Mouse (Mus musculus) limb, embryonic 15.5 days (tissue): Measurements from ENCODE around the gene Itpr2. TPM values are rescaled to one million over a fixed set of nuclear protein-coding genes. Genes with fewer than 3 reads are reported as not detected.
A peak's percentile ranks its signal among the peaks of the same experiment; 100 is the strongest.

Experiments
- ATAC-seq: fragments of 200-750 bp; cut with Nextera tagmentation; 2 replicates; pipeline ENCODE4 v1.8.0; 2017; ENCODE audit warnings: low read depth, moderate TSS enrichment; ENCODE audit not compliant: insufficient number of reproducible peaks, low FRiP score, low TSS enrichment
- H3K27ac ChIP-seq: fragments of 300-500 bp; sonication (generic); 2 replicates; pipeline ENCODE4 v1.5.1; 2015; ENCODE audit warnings: moderate library complexity, mild to moderate bottlenecking, inconsistent platforms
- H3K27me3 ChIP-seq: fragments of 300-500 bp; sonication (generic); 2 replicates; pipeline ENCODE4 v1.6.1; 2015; ENCODE audit warnings: inconsistent platforms
- H3K36me3 ChIP-seq: fragments of 300-500 bp; sonication (generic); 2 replicates; pipeline ENCODE4 v1.6.1; 2015; ENCODE audit warnings: inconsistent platforms
- H3K4me1 ChIP-seq: fragments of 300-500 bp; sonication (generic); 2 replicates; pipeline ENCODE4 v1.6.1; 2015; ENCODE audit warnings: inconsistent platforms
- H3K4me2 ChIP-seq: fragments of 300-500 bp; sonication (generic); 2 replicates; pipeline ENCODE4 v1.6.1; 2015; ENCODE audit warnings: mild to moderate bottlenecking, inconsistent platforms
- H3K4me3 ChIP-seq: fragments of 300-500 bp; sonication (generic); 2 replicates; pipeline ENCODE4 v1.5.1; 2015; ENCODE audit warnings: mild to moderate bottlenecking, inconsistent platforms
- H3K9ac ChIP-seq: fragments of 300-500 bp; sonication (generic); 2 replicates; pipeline ENCODE4 v1.6.1; 2015; ENCODE audit warnings: inconsistent platforms
- H3K9me3 ChIP-seq: fragments of 300-500 bp; sonication (generic); 2 replicates; pipeline ENCODE4 v1.6.1; 2016; ENCODE audit warnings: inconsistent platforms
- WGBS: fragments of 180-500 bp; shearing (Covaris S2); methylation state at CpG from one replicate; pipeline ENCODE4 v1.1.7; 2015; 5-methylcytosine and 5-hydroxymethylcytosine counted together
- polyA plus RNA-seq: library from polyadenylated mRNA; unstranded; fragments of >200 nt; fragmentation: Nextera tagmentation; extraction: Ambion mirVana; gene quantifications from 2 replicates; pipeline ENCODE4 v1.2.1, GENCODE M21; 2015

The Itpr2 gene
- polyA plus RNA-seq, 1 experiment from 2014 or later: 14.6 TPM

DNA sequence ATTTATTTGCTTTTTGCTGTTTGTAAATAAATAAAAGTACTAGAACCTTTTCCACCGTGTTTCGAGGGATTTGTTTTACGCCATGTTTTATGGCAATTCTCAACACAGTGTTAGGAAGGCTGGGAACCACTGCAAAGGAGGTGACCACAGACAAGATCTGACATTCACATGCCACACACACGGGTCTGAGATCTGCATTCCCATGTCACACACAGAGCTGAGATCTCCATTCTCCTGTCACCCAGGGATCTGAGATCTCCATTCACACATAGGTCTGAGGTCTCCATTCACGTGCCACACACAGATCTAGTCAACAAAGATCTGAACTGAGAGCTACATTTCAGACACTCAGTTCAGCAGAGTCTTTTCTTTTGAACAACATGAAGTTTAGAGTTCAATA lies 282.0 kb downstream of the Itpr2 start:
- ATAC-seq: no peak
- H3K4me2 ChIP-seq: no peak overlapping the region
- H3K9me3 ChIP-seq: no peaks in the 10 kb centered on the region
- H3K27me3 ChIP-seq: no peaks in the 10 kb centered on the region
- H3K36me3 ChIP-seq: no peaks in the 10 kb centered on the region
- H3K9ac ChIP-seq: no peak overlapping the region
- H3K4me3 ChIP-seq: no peak overlapping the region
- WGBS: 65% methylated on average over 5 of the region's 5 CpGs
- H3K27ac ChIP-seq: no peak overlapping the region
- peaks cover 10% of the 10 kb centered on the region; the same call in 1 of the 2 replicates for H3K4me1 ChIP-seq

DNA sequence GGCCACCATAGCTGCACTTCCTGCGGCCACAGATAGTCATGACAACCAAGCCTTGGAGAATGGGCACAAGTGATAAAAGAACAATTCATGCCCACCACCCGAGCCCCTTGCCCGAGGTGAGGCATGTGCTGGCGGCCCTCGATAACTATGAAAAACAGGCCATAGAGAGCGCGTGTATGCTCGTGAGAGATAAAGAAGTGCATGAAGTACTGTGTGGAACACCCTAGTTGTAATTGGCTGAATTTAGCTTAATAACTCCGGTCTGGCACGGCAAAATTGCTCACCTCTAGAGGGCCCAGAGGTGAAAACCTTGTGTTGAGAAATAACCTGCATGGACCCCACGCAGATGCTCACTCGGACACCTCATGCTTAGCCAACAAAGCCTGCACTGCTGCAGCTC lies 282.5 kb downstream of the Itpr2 start:
- 82% methylated on average over 12 of the region's 12 CpGs for WGBS
- no peaks in the 10 kb centered on the region for H3K36me3 ChIP-seq
- no peak overlapping the region for H3K4me2 ChIP-seq
- peaks cover 10% of the 10 kb centered on the region; the same call in 1 of the 2 replicates for H3K4me1 ChIP-seq
- no peaks in the 10 kb centered on the region for H3K9me3 ChIP-seq
- no peak for ATAC-seq
- no peak overlapping the region for H3K27ac ChIP-seq
- no peak overlapping the region for H3K9ac ChIP-seq
- no peaks in the 10 kb centered on the region for H3K27me3 ChIP-seq
- H3K4me3 ChIP-seq: no peak overlapping the region

DNA sequence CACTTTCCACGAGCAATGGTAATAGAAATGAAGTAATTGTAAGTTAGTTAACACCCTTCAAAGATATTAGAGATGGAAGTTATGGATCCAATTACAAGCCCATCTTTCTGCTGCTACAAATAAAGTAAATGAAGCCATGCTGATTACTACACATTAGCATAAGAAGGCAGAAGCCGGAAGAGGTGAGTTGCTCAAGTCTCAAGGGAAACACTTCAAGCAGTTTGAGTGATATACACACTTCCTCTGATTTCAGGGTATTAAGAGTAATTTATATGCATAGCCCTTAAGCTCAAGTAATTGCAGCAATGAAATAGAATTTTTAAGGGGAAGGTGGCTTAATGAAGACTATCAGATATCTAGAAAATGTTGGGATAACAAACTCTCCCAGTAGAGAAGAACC lies 286.7 kb downstream of the Itpr2 start:
- Histone ChIP-seq H3K4me2 (no peak overlapping the region), H3K9me3 (no peaks in the 10 kb centered on the region), H3K36me3 (no peaks in the 10 kb centered on the region), H3K4me1 (no peaks in the 10 kb centered on the region), H3K9ac (no peak overlapping the region), H3K27me3 (no peaks in the 10 kb centered on the region), H3K4me3 (no peak overlapping the region), H3K27ac (no peak overlapping the region)
- ATAC-seq: no peak
- WGBS: 66% methylated on average over 2 of the region's 2 CpGs

DNA sequence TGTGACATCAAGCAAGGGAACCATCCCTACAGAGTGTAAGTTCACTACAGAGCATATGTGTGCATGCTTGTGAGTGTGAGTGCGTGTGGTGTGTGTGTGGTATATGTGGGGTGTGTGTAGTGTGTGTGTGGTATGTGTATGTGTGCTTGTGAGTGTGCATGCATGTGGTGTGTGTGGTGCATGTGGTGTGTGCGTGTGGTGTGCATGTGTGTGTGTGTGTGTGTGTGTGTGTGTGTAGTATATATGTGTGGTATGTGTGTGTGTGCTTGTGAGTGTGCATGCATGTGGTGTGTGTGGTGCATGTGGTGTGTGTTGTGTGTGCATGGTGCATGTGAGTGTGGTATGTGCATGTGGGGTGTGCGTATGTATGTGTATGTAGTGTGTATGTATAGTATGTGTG lies 289.7 kb downstream of the Itpr2 start:
- 88% methylated on average over 3 of the region's 3 CpGs for WGBS
- ATAC-seq: no peak
- no peak overlapping the region for H3K4me2 ChIP-seq
- no peak overlapping the region for H3K9ac ChIP-seq
- no peak overlapping the region for H3K4me3 ChIP-seq
- no peaks in the 10 kb centered on the region for H3K27me3 ChIP-seq
- H3K4me1 ChIP-seq: 0 out of 2 replicates have a peak, but pooled peaks cover 2% of the 10 kb centered on the region
- H3K9me3 ChIP-seq: no peaks in the 10 kb centered on the region
- no peaks in the 10 kb centered on the region for H3K36me3 ChIP-seq
- no peak overlapping the region for H3K27ac ChIP-seq

DNA sequence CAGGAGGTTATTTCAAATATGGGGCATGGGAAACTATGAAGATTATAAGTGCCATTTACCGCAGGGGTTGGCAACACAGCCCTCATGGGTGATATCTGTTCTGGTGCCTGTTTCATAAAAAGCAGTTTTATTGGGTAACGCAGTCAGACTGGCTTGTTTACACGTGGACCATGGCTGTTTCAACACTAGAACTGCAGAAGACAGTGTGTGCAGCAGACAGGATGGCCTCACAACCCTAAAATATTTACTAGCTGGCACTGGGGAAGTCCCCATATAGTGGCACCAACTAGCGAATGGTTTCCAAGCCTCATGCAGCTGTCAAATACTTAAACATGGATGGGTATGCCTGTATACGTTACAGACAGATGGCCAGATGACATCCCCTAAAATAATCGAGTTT lies 290.8 kb downstream of the Itpr2 start:
- 0 out of 2 replicates have a peak, but pooled peaks cover 2% of the 10 kb centered on the region for H3K4me1 ChIP-seq
- H3K27me3 ChIP-seq: no peaks in the 10 kb centered on the region
- H3K4me3 ChIP-seq: no peak overlapping the region
- H3K36me3 ChIP-seq: no peaks in the 10 kb centered on the region
- no peak overlapping the region for H3K27ac ChIP-seq
- no peak for ATAC-seq
- no peak overlapping the region for H3K4me2 ChIP-seq
- WGBS: 55% methylated on average over 6 of the region's 6 CpGs
- no peaks in the 10 kb centered on the region for H3K9me3 ChIP-seq
- H3K9ac ChIP-seq: no peak overlapping the region

DNA sequence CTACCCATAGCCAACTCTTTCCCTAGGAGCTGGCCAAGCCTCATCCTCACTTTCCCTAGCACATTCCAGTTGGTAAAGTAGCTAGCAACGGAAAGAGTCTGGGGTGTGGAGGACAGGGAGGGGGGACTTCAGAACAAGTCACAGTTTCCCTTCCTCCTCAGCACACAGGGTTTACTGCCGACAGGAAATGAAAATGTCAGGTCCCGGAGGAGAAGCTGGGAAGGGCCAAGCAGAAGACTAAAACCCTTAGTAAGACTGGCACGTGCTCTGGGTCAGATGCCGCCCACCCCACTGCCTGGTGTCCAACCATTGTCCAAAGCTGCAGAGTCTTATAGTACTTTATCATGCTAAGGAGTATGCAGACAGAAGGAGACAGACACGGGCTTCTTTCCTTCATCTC lies 293.0 kb downstream of the Itpr2 start:
- Histone ChIP-seq H3K4me1 (0 out of 2 replicates have a peak, but pooled peaks cover 2% of the 10 kb centered on the region), H3K36me3 (no peaks in the 10 kb centered on the region), H3K9ac (no peak overlapping the region), H3K27ac (no peak overlapping the region), H3K9me3 (no peaks in the 10 kb centered on the region), H3K27me3 (no peaks in the 10 kb centered on the region), H3K4me2 (no peak overlapping the region), H3K4me3 (no peak overlapping the region)
- no peak for ATAC-seq
- WGBS: 58% methylated on average over 6 of the region's 6 CpGs

- ATAC-seq: peak; percentile 55; the same call in 1 of the 2 replicates
- no peak overlapping the region for H3K4me2 ChIP-seq
- no peaks in the 10 kb centered on the region for H3K9me3 ChIP-seq
- no peaks in the 10 kb centered on the region for H3K27me3 ChIP-seq
- H3K27ac ChIP-seq: no peak overlapping the region
- no peak overlapping the region for H3K4me3 ChIP-seq
- no peak overlapping the region for H3K9ac ChIP-seq
- 0 out of 2 replicates have a peak, but pooled peaks cover 2% of the 10 kb centered on the region for H3K4me1 ChIP-seq
- WGBS: 70% methylated on average over 10 of the region's 10 CpGs
- H3K36me3 ChIP-seq: no peaks in the 10 kb centered on the region
These were observed 294.6 kb downstream of the Itpr2 start for GRCm38 (mm10) chr6:146207204-146207959.

DNA sequence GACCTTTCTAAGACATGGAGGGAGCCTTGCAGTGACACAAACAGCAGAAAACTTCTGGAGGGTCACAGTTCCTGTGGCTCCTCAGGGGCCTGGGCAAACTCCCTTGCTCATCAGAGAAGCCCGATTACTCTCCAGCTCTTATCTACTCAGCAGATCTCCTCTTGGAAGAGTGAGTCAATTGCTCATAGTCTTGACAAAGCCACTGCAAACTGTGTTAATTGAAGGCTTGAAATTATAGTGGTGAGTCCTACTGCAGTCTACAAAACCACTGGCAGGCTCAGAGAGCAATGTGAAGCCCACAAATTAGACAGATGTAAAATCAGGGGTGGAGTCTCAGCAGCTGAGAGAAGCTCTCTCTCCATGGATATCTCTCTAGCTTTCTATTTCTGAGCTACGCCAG lies 296.9 kb downstream of the Itpr2 start:
- H3K4me1 ChIP-seq: 0 out of 2 replicates have a peak, but pooled peaks cover 2% of the 10 kb centered on the region
- no peak overlapping the region for H3K4me2 ChIP-seq
- no peak overlapping the region for H3K4me3 ChIP-seq
- WGBS: 62% methylated on average over 2 of the region's 2 CpGs
- no peak overlapping the region for H3K27ac ChIP-seq
- H3K9me3 ChIP-seq: no peaks in the 10 kb centered on the region
- H3K27me3 ChIP-seq: no peaks in the 10 kb centered on the region
- H3K9ac ChIP-seq: no peak overlapping the region
- no peaks in the 10 kb centered on the region for H3K36me3 ChIP-seq
- ATAC-seq: no peak

DNA sequence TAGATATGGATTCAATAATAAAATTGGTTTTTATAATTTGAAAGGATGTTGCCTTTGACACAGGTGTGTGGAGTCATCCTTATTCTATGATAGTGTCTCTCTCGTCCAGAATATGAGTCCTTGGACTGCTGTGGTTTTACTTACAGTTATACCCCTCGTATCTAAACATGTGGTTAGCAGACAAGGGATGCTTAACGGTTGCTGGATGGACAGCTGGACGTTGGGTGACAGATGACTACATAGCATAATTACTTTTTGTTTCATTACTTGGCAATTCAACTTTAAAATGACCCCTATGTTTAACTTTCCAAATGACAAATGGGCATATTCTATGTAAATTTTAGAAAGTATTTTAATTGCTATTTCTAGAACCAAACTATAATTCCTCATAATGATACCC lies 297.6 kb downstream of the Itpr2 start:
- no peak overlapping the region for H3K4me2 ChIP-seq
- 54% methylated on average over 4 of the region's 4 CpGs for WGBS
- 0 out of 2 replicates have a peak, but pooled peaks cover 2% of the 10 kb centered on the region for H3K4me1 ChIP-seq
- no peak overlapping the region for H3K27ac ChIP-seq
- no peaks in the 10 kb centered on the region for H3K9me3 ChIP-seq
- ATAC-seq: no peak
- no peak overlapping the region for H3K4me3 ChIP-seq
- no peaks in the 10 kb centered on the region for H3K36me3 ChIP-seq
- no peaks in the 10 kb centered on the region for H3K27me3 ChIP-seq
- H3K9ac ChIP-seq: no peak overlapping the region

GRCm38 (mm10) chr6:146197868-146198379 lies 304.1 kb downstream of the Itpr2 start:
- no peaks in the 10 kb centered on the region for H3K27me3 ChIP-seq
- no peak overlapping the region for H3K4me3 ChIP-seq
- ATAC-seq: no peak
- H3K27ac ChIP-seq: no peak overlapping the region
- no peaks in the 10 kb centered on the region for H3K9me3 ChIP-seq
- WGBS: 91% methylated on average over 7 of the region's 7 CpGs
- H3K4me1 ChIP-seq: no peaks in the 10 kb centered on the region
- no peak overlapping the region for H3K4me2 ChIP-seq
- H3K9ac ChIP-seq: no peak overlapping the region
- peaks cover 4% of the 10 kb centered on the region; the same call in 1 of the 2 replicates for H3K36me3 ChIP-seq

GRCm38 (mm10) chr6:146196701-146197100 lies 305.3 kb downstream of the Itpr2 start:
- H3K4me2 ChIP-seq: no peak overlapping the region
- no peak overlapping the region for H3K4me3 ChIP-seq
- no peak for ATAC-seq
- H3K27ac ChIP-seq: no peak overlapping the region
- 58% methylated on average over 1 of the region's 1 CpGs for WGBS
- H3K4me1 ChIP-seq: no peaks in the 10 kb centered on the region
- peaks cover 4% of the 10 kb centered on the region; the same call in 1 of the 2 replicates for H3K36me3 ChIP-seq
- no peaks in the 10 kb centered on the region for H3K9me3 ChIP-seq
- no peaks in the 10 kb centered on the region for H3K27me3 ChIP-seq
- H3K9ac ChIP-seq: no peak overlapping the region

- H3K4me1 ChIP-seq: no peaks in the 10 kb centered on the region
- H3K9ac ChIP-seq: no peak overlapping the region
- no peaks in the 10 kb centered on the region for H3K9me3 ChIP-seq
- H3K4me2 ChIP-seq: no peak overlapping the region
- peaks cover 4% of the 10 kb centered on the region; the same call in 1 of the 2 replicates for H3K36me3 ChIP-seq
- H3K4me3 ChIP-seq: no peak overlapping the region
- no peak for ATAC-seq
- no peak overlapping the region for H3K27ac ChIP-seq
- WGBS: 78% methylated on average over 7 of the region's 7 CpGs
- H3K27me3 ChIP-seq: no peaks in the 10 kb centered on the region
These were observed 306.1 kb downstream of the Itpr2 start for GRCm38 (mm10) chr6:146195854-146196457.
